Mouse (Mus musculus): ENCODE results near the gene Ppp1r12c.

- TF ChIP-seq POLR2A (IDR thresholded peaks at IDR 0.05; ENCODE audit: insufficient read depth, low read depth, low read length) (no peak), CTCF (IDR thresholded peaks at IDR 0.05; ENCODE audit: insufficient read depth, low read depth, low read length) (no peak)
Measured at GRCm38 (mm10) chr7:4449211-4449610, 52.3 kb downstream of the Ppp1r12c start.
